Mouse (Mus musculus): ENCODE results near the gene Kcnq2. TPM values are rescaled to one million over a fixed set of nuclear protein-coding genes. Genes with fewer than 3 reads are reported as not detected.

Gene Kcnq2
- polyA plus RNA-seq, 1 experiment = not detected

DNA sequence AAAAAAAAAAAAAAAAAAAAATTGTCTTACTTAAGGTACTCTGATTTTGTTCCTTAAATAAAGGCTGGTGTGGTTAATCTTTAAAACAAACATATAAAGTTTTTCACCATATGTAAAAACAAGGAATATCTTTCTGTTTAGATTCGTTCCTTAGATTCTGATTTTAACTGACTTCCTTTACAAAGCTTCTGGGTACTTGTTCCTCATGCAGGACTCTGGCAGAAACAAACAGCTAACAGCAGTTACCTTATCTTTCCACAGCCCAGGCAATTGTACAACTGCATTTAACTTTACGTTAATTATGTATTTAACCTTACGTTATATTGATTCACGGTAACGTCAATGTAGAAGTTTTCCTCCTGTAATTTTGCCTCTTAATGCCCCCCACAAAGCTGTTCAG is 31.4 kb upstream of the Kcnq2 start:
- Histone ChIP-seq H3ac (ENCODE audit: control insufficient read depth, insufficient read length) (no peak overlapping the region), H3K4me3 (no peak overlapping the region), H3K36me3 (ENCODE audit: control insufficient read depth, insufficient read depth) (no peaks in the 10 kb centered on the region), H3K27me3 (ENCODE audit: control insufficient read depth, insufficient read depth, insufficient read length) (peaks cover 13% of the 10 kb centered on the region), H3K79me2 (ENCODE audit: control insufficient read depth, insufficient read depth) (no peaks in the 10 kb centered on the region), H3K4me2 (ENCODE audit: low read depth) (no peak overlapping the region)
- TF ChIP-seq TCF12 (IDR thresholded peaks at IDR 0.05; ENCODE audit: insufficient read depth, poor library complexity, severe bottlenecking) = no peak
- TF ChIP-seq MYOG (IDR thresholded peaks at IDR 0.05; ENCODE audit: control insufficient read depth in 1 of 3, insufficient read depth in 1 of 3, insufficient read length in 2 of 3, low read depth in 2 of 3) = no peak
- TF ChIP-seq USF1 (IDR thresholded peaks at IDR 0.05; ENCODE audit: low read depth) = no peak
- no peak for TF ChIP-seq CEBPB (IDR thresholded peaks at IDR 0.05; ENCODE audit: insufficient read depth, poor library complexity, severe bottlenecking)
- no peak for TF ChIP-seq E2F4 (IDR thresholded peaks at IDR 0.05; ENCODE audit: insufficient read depth)
- no peak for TF ChIP-seq SRF (IDR thresholded peaks at IDR 0.05; ENCODE audit: control insufficient read depth, insufficient read length, low read depth)
- TF ChIP-seq REST (IDR thresholded peaks at IDR 0.05; ENCODE audit: insufficient read depth, insufficient read length) = no peak
- no peak for TF ChIP-seq POLR2AphosphoS2 (IDR thresholded peaks at IDR 0.05; ENCODE audit: insufficient read length, low read depth)
- no peak for TF ChIP-seq MAX (IDR thresholded peaks at IDR 0.05; ENCODE audit: low read depth)
- TF ChIP-seq POLR2A (IDR thresholded peaks at IDR 0.05; ENCODE audit: insufficient read length, low read depth) = no peak
- no peak for TF ChIP-seq MYOD1 (IDR thresholded peaks at IDR 0.05; ENCODE audit: control insufficient read depth in 1 of 3, insufficient read length in 2 of 3, low read depth in 2 of 3)
- TF ChIP-seq TCF3 (IDR thresholded peaks at IDR 0.05; ENCODE audit: insufficient read length, low read depth) = no peak

DNA sequence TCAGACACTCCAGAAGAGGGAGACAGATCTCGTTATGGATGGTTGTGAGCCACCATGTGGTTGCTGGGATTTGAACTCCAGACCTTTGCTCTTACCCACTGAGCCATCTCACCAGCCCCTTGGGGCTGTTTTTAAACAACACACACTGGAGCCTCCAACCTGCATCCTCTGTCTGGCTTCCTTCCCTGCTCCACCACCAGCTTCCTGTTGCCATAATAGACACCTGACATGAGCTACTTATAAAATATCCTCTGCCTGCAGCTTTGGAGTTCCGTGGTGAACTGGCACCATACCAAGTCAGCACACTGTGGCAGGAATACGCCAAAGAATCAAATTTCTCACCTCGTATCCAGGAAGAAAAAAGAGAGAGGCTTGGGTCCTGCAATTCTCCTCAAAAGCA is 25.7 kb upstream of the Kcnq2 start:
- H3K36me3 ChIP-seq (ENCODE audit: control insufficient read depth, insufficient read depth) = no peaks in the 10 kb centered on the region
- H3K4me3 ChIP-seq = no peak overlapping the region
- no peak for TF ChIP-seq MYOG (IDR thresholded peaks at IDR 0.05; ENCODE audit: control insufficient read depth in 1 of 3, insufficient read depth in 1 of 3, insufficient read length in 2 of 3, low read depth in 2 of 3)
- TF ChIP-seq TCF3 (IDR thresholded peaks at IDR 0.05; ENCODE audit: insufficient read length, low read depth) = no peak
- TF ChIP-seq CEBPB (IDR thresholded peaks at IDR 0.05; ENCODE audit: insufficient read depth, poor library complexity, severe bottlenecking) = no peak
- no peak for TF ChIP-seq POLR2A (IDR thresholded peaks at IDR 0.05; ENCODE audit: insufficient read length, low read depth)
- no peak for TF ChIP-seq TCF12 (IDR thresholded peaks at IDR 0.05; ENCODE audit: insufficient read depth, poor library complexity, severe bottlenecking)
- TF ChIP-seq POLR2AphosphoS2 (IDR thresholded peaks at IDR 0.05; ENCODE audit: insufficient read length, low read depth) = no peak
- no peak for TF ChIP-seq E2F4 (IDR thresholded peaks at IDR 0.05; ENCODE audit: insufficient read depth)
- no peak for TF ChIP-seq SRF (IDR thresholded peaks at IDR 0.05; ENCODE audit: control insufficient read depth, insufficient read length, low read depth)
- H3K4me2 ChIP-seq (ENCODE audit: low read depth) = no peak overlapping the region
- peaks cover 31% of the 10 kb centered on the region for H3K27me3 ChIP-seq (ENCODE audit: control insufficient read depth, insufficient read depth, insufficient read length)
- no peak overlapping the region for H3ac ChIP-seq (ENCODE audit: control insufficient read depth, insufficient read length)
- H3K79me2 ChIP-seq (ENCODE audit: control insufficient read depth, insufficient read depth) = no peaks in the 10 kb centered on the region

DNA sequence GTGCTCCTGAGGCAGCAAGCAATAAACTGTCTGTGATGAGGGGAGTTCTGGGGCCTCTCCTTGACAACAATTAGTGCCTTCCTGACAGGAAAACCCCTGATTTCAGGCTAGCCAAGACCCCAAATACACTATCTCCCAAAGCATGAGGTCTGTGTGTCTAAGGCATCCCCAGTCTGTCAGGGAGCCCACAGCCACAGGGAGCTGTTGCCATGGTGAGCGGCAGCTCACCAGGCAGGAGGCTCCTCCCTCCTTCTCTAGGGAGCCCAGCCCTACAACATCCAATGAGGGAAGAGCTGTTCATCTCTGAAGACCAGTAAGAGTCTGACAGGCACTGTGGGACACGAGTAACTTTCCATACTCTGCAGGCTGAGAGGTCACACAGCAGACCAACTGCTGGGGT is 24.7 kb upstream of the Kcnq2 start:
- TF ChIP-seq CEBPB (IDR thresholded peaks at IDR 0.05; ENCODE audit: insufficient read depth, poor library complexity, severe bottlenecking) = no peak
- no peak for TF ChIP-seq MAX (IDR thresholded peaks at IDR 0.05; ENCODE audit: low read depth)
- no peak for TF ChIP-seq MYOD1 (IDR thresholded peaks at IDR 0.05; ENCODE audit: control insufficient read depth in 1 of 3, insufficient read length in 2 of 3, low read depth in 2 of 3)
- TF ChIP-seq TCF3 (IDR thresholded peaks at IDR 0.05; ENCODE audit: insufficient read length, low read depth) = no peak
- no peak for TF ChIP-seq POLR2A (IDR thresholded peaks at IDR 0.05; ENCODE audit: insufficient read length, low read depth)
- no peak for TF ChIP-seq USF1 (IDR thresholded peaks at IDR 0.05; ENCODE audit: low read depth)
- no peak for TF ChIP-seq POLR2AphosphoS2 (IDR thresholded peaks at IDR 0.05; ENCODE audit: insufficient read length, low read depth)
- no peak for TF ChIP-seq MYOG (IDR thresholded peaks at IDR 0.05; ENCODE audit: control insufficient read depth in 1 of 3, insufficient read depth in 1 of 3, insufficient read length in 2 of 3, low read depth in 2 of 3)
- TF ChIP-seq E2F4 (IDR thresholded peaks at IDR 0.05; ENCODE audit: insufficient read depth) = no peak
- TF ChIP-seq REST (IDR thresholded peaks at IDR 0.05; ENCODE audit: insufficient read depth, insufficient read length) = no peak
- no peak for TF ChIP-seq SRF (IDR thresholded peaks at IDR 0.05; ENCODE audit: control insufficient read depth, insufficient read length, low read depth)
- TF ChIP-seq TCF12 (IDR thresholded peaks at IDR 0.05; ENCODE audit: insufficient read depth, poor library complexity, severe bottlenecking) = no peak
- no peak overlapping the region for H3ac ChIP-seq (ENCODE audit: control insufficient read depth, insufficient read length)
- no peaks in the 10 kb centered on the region for H3K79me2 ChIP-seq (ENCODE audit: control insufficient read depth, insufficient read depth)
- H3K4me2 ChIP-seq (ENCODE audit: low read depth) = no peak overlapping the region
- no peak overlapping the region for H3K4me3 ChIP-seq
- H3K27me3 ChIP-seq (ENCODE audit: control insufficient read depth, insufficient read depth, insufficient read length) = peaks cover 34% of the 10 kb centered on the region
- H3K36me3 ChIP-seq (ENCODE audit: control insufficient read depth, insufficient read depth) = no peaks in the 10 kb centered on the region

DNA sequence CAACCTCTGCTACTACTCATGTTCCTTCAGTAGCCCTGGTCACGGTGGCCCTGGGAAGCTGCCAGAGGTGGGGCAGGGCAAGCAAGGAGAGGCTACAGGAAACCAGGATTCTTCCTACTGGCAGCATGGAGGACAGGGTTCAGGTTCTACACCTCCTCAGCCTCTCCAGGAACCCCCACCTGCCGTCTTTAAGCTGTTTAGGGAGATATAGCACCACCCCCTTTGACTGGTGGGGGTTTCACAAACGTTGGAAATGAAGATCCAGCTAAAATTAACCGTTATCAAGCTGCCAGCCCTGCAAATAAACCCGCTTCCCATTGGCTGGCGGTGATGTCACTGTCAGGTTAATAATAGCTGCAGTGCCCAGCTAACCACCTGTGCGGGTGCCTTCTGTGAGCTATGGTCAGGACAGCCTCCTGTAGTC is 24.0 kb upstream of the Kcnq2 start:
- H3K79me2 ChIP-seq (ENCODE audit: control insufficient read depth, insufficient read depth) = no peaks in the 10 kb centered on the region
- H3K4me2 ChIP-seq (ENCODE audit: low read depth) = no peak overlapping the region
- TF ChIP-seq TCF12 (IDR thresholded peaks at IDR 0.05; ENCODE audit: insufficient read depth, poor library complexity, severe bottlenecking) = no peak
- TF ChIP-seq TCF3 (IDR thresholded peaks at IDR 0.05; ENCODE audit: insufficient read length, low read depth) = no peak
- no peak for TF ChIP-seq POLR2AphosphoS2 (IDR thresholded peaks at IDR 0.05; ENCODE audit: insufficient read length, low read depth)
- H3K36me3 ChIP-seq (ENCODE audit: control insufficient read depth, insufficient read depth) = no peaks in the 10 kb centered on the region
- H3ac ChIP-seq (ENCODE audit: control insufficient read depth, insufficient read length) = no peak overlapping the region
- H3K27me3 ChIP-seq (ENCODE audit: control insufficient read depth, insufficient read depth, insufficient read length) = peaks cover 35% of the 10 kb centered on the region
- H3K4me3 ChIP-seq = no peak overlapping the region

DNA sequence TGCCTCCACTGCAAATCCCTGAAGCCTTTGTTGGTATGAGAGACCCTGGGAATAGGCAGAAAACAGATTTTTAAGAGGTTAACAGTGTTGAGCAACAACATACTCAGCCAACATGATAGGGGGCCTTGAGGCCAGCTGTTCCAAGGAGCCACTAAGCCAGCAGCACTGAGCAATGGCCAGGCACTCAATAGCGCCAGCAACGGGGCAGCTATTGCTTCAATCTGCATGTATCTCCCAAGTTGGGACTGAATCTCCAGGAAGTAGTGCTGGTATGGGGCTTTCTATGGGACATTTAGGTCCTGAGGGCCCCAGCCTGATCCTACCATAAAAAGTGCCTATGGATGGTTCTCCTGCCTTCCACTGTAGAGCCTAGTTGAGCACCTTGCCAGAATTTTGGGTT is 23.4 kb upstream of the Kcnq2 start:
- Histone ChIP-seq H3K79me2 (ENCODE audit: control insufficient read depth, insufficient read depth) (no peaks in the 10 kb centered on the region), H3K27me3 (ENCODE audit: control insufficient read depth, insufficient read depth, insufficient read length) (peaks cover 37% of the 10 kb centered on the region), H3K4me3 (no peak overlapping the region), H3K4me2 (ENCODE audit: low read depth) (no peak overlapping the region), H3ac (ENCODE audit: control insufficient read depth, insufficient read length) (no peak overlapping the region), H3K36me3 (ENCODE audit: control insufficient read depth, insufficient read depth) (no peaks in the 10 kb centered on the region)
- no peak for TF ChIP-seq E2F4 (IDR thresholded peaks at IDR 0.05; ENCODE audit: insufficient read depth)
- no peak for TF ChIP-seq CEBPB (IDR thresholded peaks at IDR 0.05; ENCODE audit: insufficient read depth, poor library complexity, severe bottlenecking)
- TF ChIP-seq POLR2AphosphoS2 (IDR thresholded peaks at IDR 0.05; ENCODE audit: insufficient read length, low read depth) = no peak
- TF ChIP-seq SRF (IDR thresholded peaks at IDR 0.05; ENCODE audit: control insufficient read depth, insufficient read length, low read depth) = no peak
- no peak for TF ChIP-seq MAX (IDR thresholded peaks at IDR 0.05; ENCODE audit: low read depth)
- no peak for TF ChIP-seq MYOD1 (IDR thresholded peaks at IDR 0.05; ENCODE audit: control insufficient read depth in 1 of 3, insufficient read length in 2 of 3, low read depth in 2 of 3)
- TF ChIP-seq USF1 (IDR thresholded peaks at IDR 0.05; ENCODE audit: low read depth) = no peak
- no peak for TF ChIP-seq POLR2A (IDR thresholded peaks at IDR 0.05; ENCODE audit: insufficient read length, low read depth)
- TF ChIP-seq TCF12 (IDR thresholded peaks at IDR 0.05; ENCODE audit: insufficient read depth, poor library complexity, severe bottlenecking) = no peak
- TF ChIP-seq MYOG (IDR thresholded peaks at IDR 0.05; ENCODE audit: control insufficient read depth in 1 of 3, insufficient read depth in 1 of 3, insufficient read length in 2 of 3, low read depth in 2 of 3) = no peak
- no peak for TF ChIP-seq TCF3 (IDR thresholded peaks at IDR 0.05; ENCODE audit: insufficient read length, low read depth)
- no peak for TF ChIP-seq REST (IDR thresholded peaks at IDR 0.05; ENCODE audit: insufficient read depth, insufficient read length)
